In genomic region chr6:138266668-138267067, GRCm38 (mm10) we compare ENCODE assay signal across 19 mouse cellular contexts.
"Had no signal": no experiment of that assay in that cellular context is flagged by ENCODE, and none has a peak within 500 bp of the region (broad histone marks: within the 10 kb centered on the region; RNA-seq: fewer than 3 reads in every experiment).

No protein-coding gene starts in this region.

- DNase-seq: kidney, adult 11 months; kidney, adult 9 months; kidney, postnatal 14 days; kidney, postnatal 4 days; lung, adult 18-20 months; lung, postnatal 10 days; lung, postnatal 4 days; thymus, adult 2 months; thymus, postnatal 14 days; thymus, postnatal 4 days had no signal

- H3K27me3 ChIP-seq: limb, embryonic 13.5 days; lung, embryonic 15.5 days; midbrain, embryonic 13.5 days; neural tube, embryonic 13.5 days had no signal

- H3K9me3 ChIP-seq: limb, embryonic 10.5 days; limb, embryonic 13.5 days; lung, embryonic 15.5 days; midbrain, embryonic 10.5 days; midbrain, embryonic 13.5 days; neural tube, embryonic 13.5 days had no signal

- H3K4me2 ChIP-seq: limb, embryonic 13.5 days; lung, embryonic 15.5 days; midbrain, embryonic 13.5 days; neural tube, embryonic 13.5 days had no signal

- H3K4me1 ChIP-seq: limb, embryonic 10.5 days; limb, embryonic 13.5 days; lung, embryonic 15.5 days; midbrain, embryonic 10.5 days; midbrain, embryonic 13.5 days; neural tube, embryonic 13.5 days had no signal

- ATAC-seq: midbrain, embryonic 13.5 days; midbrain, embryonic 16.5 days had no signal

- H3K27ac ChIP-seq: limb, embryonic 10.5 days; limb, embryonic 13.5 days; lung, embryonic 15.5 days; midbrain, embryonic 10.5 days; midbrain, embryonic 13.5 days; neural tube, embryonic 13.5 days; stomach, postnatal 0 days had no signal

- H3K4me3 ChIP-seq: limb, embryonic 10.5 days; limb, embryonic 13.5 days; lung, embryonic 15.5 days; midbrain, embryonic 10.5 days; midbrain, embryonic 13.5 days; myocyte; neural tube, embryonic 13.5 days had no signal

- H3K36me3 ChIP-seq: limb, embryonic 10.5 days; limb, embryonic 13.5 days; lung, embryonic 15.5 days; midbrain, embryonic 10.5 days; midbrain, embryonic 13.5 days; neural tube, embryonic 13.5 days had no signal

- H3K9ac ChIP-seq: limb, embryonic 13.5 days; lung, embryonic 15.5 days; midbrain, embryonic 13.5 days; neural tube, embryonic 13.5 days had no signal
